Mouse (Mus musculus): ENCODE results near the gene Spata22. TPM values are rescaled to one million over a fixed set of nuclear protein-coding genes. Genes with fewer than 3 reads are reported as not detected.
"Not testable (repeated sequence)": the region's sequence is repeated elsewhere in the genome, so short reads cannot be mapped to it uniquely, and the experiment has no call there.

The Spata22 gene
- polyA plus RNA-seq, 1 experiment from 2014 or later: 3.1 TPM

- Histone ChIP-seq H3K27me3 (ENCODE audit: insufficient read depth, low read length) (no peaks in the 10 kb centered on the region), H3K9ac (replicated peaks) (no peak overlapping the region), H3K9me3 (ENCODE audit: low read length) (no peaks in the 10 kb centered on the region), H3K4me1 (ENCODE audit: insufficient read depth) (no peaks in the 10 kb centered on the region), H3K4me3 (ENCODE audit: low read depth, low read length) (no peak overlapping the region), H3K4me2 (ENCODE audit: low read depth, low read length) (no peak overlapping the region), H3K27ac (ENCODE audit: low read depth) (no peak overlapping the region), H3K36me3 (replicated peaks; ENCODE audit: insufficient read depth, low read length) (no peaks in the 10 kb centered on the region)
- DNase-seq: no peak
- no peak for ATAC-seq
- WGBS (ENCODE audit: insufficient replicate concordance): 64% methylated on average over 1 of the region's 1 CpGs
- no peak for TF ChIP-seq EP300 (IDR thresholded peaks at IDR 0.05; ENCODE audit: low read depth)
- TF ChIP-seq CTCF (IDR thresholded peaks at IDR 0.05; ENCODE audit: low read depth): no peak
These were observed 39.9 kb upstream of the Spata22 start for GRCm38 (mm10) chr11:73289621-73290020.

DNA sequence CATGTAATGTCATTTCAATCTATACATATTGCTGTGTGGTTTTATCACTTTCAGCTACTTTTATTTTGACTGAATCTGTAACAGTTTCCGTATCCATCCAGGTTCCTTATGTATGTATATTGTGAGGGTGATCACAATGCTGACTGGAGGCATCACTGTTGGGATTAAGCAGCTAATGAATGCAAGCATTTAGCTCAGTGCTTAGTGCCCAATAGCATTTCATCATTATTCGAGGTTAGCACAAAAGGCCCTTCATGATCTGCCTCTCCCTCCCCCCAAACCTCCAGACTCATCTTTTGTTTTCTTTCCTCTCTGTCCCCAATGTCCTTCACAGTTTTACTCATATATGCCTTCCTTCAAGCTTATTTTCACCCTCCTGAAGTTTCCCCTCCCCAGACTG lies 26.4 kb upstream of the Spata22 start:
- Histone ChIP-seq H3K4me1 (ENCODE audit: insufficient read depth) (no peaks in the 10 kb centered on the region), H3K27ac (ENCODE audit: low read depth) (no peak overlapping the region), H3K4me2 (ENCODE audit: low read depth, low read length) (no peak overlapping the region), H3K9ac (replicated peaks) (no peak overlapping the region), H3K36me3 (replicated peaks; ENCODE audit: insufficient read depth, low read length) (no peaks in the 10 kb centered on the region), H3K9me3 (ENCODE audit: low read length) (no peaks in the 10 kb centered on the region), H3K4me3 (ENCODE audit: low read depth, low read length) (no peak overlapping the region), H3K27me3 (ENCODE audit: insufficient read depth, low read length) (no peaks in the 10 kb centered on the region)
- ATAC-seq (no peak), DNase-seq (no peak)
- TF ChIP-seq CTCF (IDR thresholded peaks at IDR 0.05; ENCODE audit: low read depth): no peak
- TF ChIP-seq EP300 (IDR thresholded peaks at IDR 0.05; ENCODE audit: low read depth): no peak
- 65% methylated on average over 2 of the region's 2 CpGs for WGBS (ENCODE audit: insufficient replicate concordance)

- DNase-seq (no peak), ATAC-seq (no peak)
- WGBS (ENCODE audit: insufficient replicate concordance): 52% methylated on average over 3 of the region's 3 CpGs
- no peak overlapping the region for H3K27ac ChIP-seq (ENCODE audit: low read depth)
- H3K9me3 ChIP-seq (ENCODE audit: low read length): no peaks in the 10 kb centered on the region
- H3K4me2 ChIP-seq (ENCODE audit: low read depth, low read length): no peak overlapping the region
- no peaks in the 10 kb centered on the region for H3K4me1 ChIP-seq (ENCODE audit: insufficient read depth)
- no peak overlapping the region for H3K4me3 ChIP-seq (ENCODE audit: low read depth, low read length)
- 0 out of 2 replicates have a peak, but pooled peaks cover 2% of the 10 kb centered on the region for H3K36me3 ChIP-seq (replicated peaks; ENCODE audit: insufficient read depth, low read length)
- TF ChIP-seq EP300 (IDR thresholded peaks at IDR 0.05; ENCODE audit: low read depth): no peak
- H3K9ac ChIP-seq (replicated peaks): no peak overlapping the region
- H3K27me3 ChIP-seq (ENCODE audit: insufficient read depth, low read length): no peaks in the 10 kb centered on the region
These were observed 13.6 kb upstream of the Spata22 start for GRCm38 (mm10) chr11:73315961-73316360.

GRCm38 (mm10) chr11:73318581-73318980 lies 11.0 kb upstream of the Spata22 start:
- 65% methylated on average over 2 of the region's 2 CpGs for WGBS (ENCODE audit: insufficient replicate concordance)
- DNase-seq; H3K4me1 ChIP-seq (ENCODE audit: insufficient read depth); H3K27me3 ChIP-seq (ENCODE audit: insufficient read depth, low read length); H3K36me3 ChIP-seq (replicated peaks; ENCODE audit: insufficient read depth, low read length); H3K9ac ChIP-seq (replicated peaks); H3K27ac ChIP-seq (ENCODE audit: low read depth); H3K9me3 ChIP-seq (ENCODE audit: low read length); H3K4me3 ChIP-seq (ENCODE audit: low read depth, low read length); ATAC-seq; H3K4me2 ChIP-seq (ENCODE audit: low read depth, low read length): not testable (repeated sequence)

GRCm38 (mm10) chr11:73321064-73321463 lies 8.5 kb upstream of the Spata22 start:
- not testable (repeated sequence) for H3K36me3 ChIP-seq (replicated peaks; ENCODE audit: insufficient read depth, low read length); H3K4me1 ChIP-seq (ENCODE audit: insufficient read depth); H3K4me2 ChIP-seq (ENCODE audit: low read depth, low read length); H3K27me3 ChIP-seq (ENCODE audit: insufficient read depth, low read length); H3K27ac ChIP-seq (ENCODE audit: low read depth); H3K9ac ChIP-seq (replicated peaks); DNase-seq; ATAC-seq; H3K9me3 ChIP-seq (ENCODE audit: low read length); H3K4me3 ChIP-seq (ENCODE audit: low read depth, low read length)
- WGBS (ENCODE audit: insufficient replicate concordance): 88% methylated on average over 13 of the region's 13 CpGs

DNA sequence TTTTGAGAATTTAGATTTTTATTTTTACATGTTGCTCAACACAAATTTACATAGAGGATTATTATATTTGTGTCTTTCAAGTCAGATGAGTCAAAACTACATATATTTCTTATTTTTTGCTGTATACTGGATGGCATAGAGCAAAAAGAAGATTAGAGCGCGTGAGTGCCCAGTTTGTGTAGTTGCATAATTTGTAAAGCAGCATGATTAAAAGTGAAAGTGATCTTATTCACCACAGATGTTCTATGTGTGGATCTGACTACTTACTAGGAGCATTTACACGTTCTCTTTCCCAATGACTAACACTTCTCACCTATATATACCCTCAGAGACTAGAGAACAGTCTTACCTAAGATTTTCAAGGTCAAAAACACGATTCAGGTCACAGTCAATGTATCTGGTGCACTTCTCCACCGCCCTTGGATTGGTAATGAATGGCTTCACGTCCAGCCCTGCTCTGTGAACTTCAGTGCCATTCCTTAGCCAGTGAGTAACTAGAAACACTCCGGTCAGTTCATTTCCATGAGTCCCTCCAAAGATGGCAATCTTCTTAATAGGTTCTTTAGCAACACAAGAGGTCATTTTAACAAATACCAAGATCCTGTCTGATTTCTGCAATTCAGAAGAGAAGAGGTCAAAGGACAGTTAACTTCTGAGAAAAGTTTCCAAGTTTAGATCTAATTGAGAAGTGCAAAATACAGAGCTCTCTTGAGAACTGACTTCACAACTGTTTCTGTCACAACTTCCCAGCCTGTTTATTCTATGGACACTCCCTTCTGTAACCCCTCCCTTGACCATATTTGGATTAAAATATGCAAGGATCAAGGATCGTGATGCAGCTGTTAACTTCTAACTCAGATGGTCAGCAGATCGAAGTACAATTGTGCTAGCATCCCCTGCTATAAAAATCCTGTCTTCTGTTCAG lies 5.4 kb upstream of the Spata22 start:
- no peak for TF ChIP-seq CTCF (IDR thresholded peaks at IDR 0.05; ENCODE audit: low read depth)
- H3K27ac ChIP-seq (ENCODE audit: low read depth): peak overlapping the region; percentile 82
- H3K4me3 ChIP-seq (ENCODE audit: low read depth, low read length): peak overlapping the region; percentile 32
- ATAC-seq (peak; percentile 24; the same call in 1 of the 2 replicates), DNase-seq (no peak)
- H3K4me1 ChIP-seq (ENCODE audit: insufficient read depth): peaks cover 3% of the 10 kb centered on the region; the same call in 1 of the 2 replicates
- H3K9me3 ChIP-seq (ENCODE audit: low read length): no peaks in the 10 kb centered on the region
- H3K27me3 ChIP-seq (ENCODE audit: insufficient read depth, low read length): no peaks in the 10 kb centered on the region
- H3K4me2 ChIP-seq (ENCODE audit: low read depth, low read length): peak overlapping the region; percentile 63
- no peaks in the 10 kb centered on the region for H3K36me3 ChIP-seq (replicated peaks; ENCODE audit: insufficient read depth, low read length)
- H3K9ac ChIP-seq (replicated peaks): peak overlapping the region; percentile 38; the same call in 1 of the 2 replicates
- WGBS (ENCODE audit: insufficient replicate concordance): 49% methylated on average over 9 of the region's 9 CpGs
